Mouse (Mus musculus): Measurements from ENCODE around the gene Tssk6. TPM values are rescaled to one million over a fixed set of nuclear protein-coding genes. Genes with fewer than 3 reads are reported as not detected.

The Tssk6 gene
- 4.6 and 4.7 TPM in 2 replicates for polyA plus RNA-seq (2014; fragmentation: Nextera tagmentation; extraction: Ambion mirVana)

GRCm38 (mm10) chr8:69902163-69903062 is at the start of gene Tssk6, which contains the start of the genes Ndufa13 and Yjefn3:
Tssk6 (plus strand) TSS chr8:69902184.
Ndufa13 (minus strand) TSS chr8:69902558.
Yjefn3 (minus strand) TSS chr8:69902712.
- Histone ChIP-seq H3K4me2 (replicated peaks) (peak within 1 kb of the TSS; percentile 99), H3K9me3 (ENCODE audit: control insufficient read depth, low read length) (no peaks in the 10 kb centered on the region), H3K9ac (peak within 1 kb of the TSS; percentile 77), H3K27me3 (ENCODE audit: control insufficient read depth, insufficient read depth, low read length) (no peaks in the 10 kb centered on the region), H3K4me1 (replicated peaks; ENCODE audit: control insufficient read depth, insufficient read depth, low read length) (peaks cover 25% of the 10 kb centered on the region), H3K4me3 (replicated peaks; ENCODE audit: low read length) (peak within 1 kb of the TSS; percentile 80), H3K27ac (peak within 1 kb of the TSS; percentile 93), H3K36me3 (replicated peaks; ENCODE audit: control insufficient read depth, insufficient read depth) (peaks cover 4% of the 10 kb centered on the region; the same call in 1 of the 2 replicates)
- DNase-seq (ENCODE audit: low spot score) (no peak), ATAC-seq (ENCODE audit: low FRiP score) (peak; percentile 46)
- WGBS, result 3% methylated on average over 89 of the region's 89 CpGs

- Histone ChIP-seq H3K9me3 (ENCODE audit: control insufficient read depth, low read length) (no peaks in the 10 kb centered on the region), H3K9ac (no peak overlapping the region), H3K4me3 (replicated peaks; ENCODE audit: low read length) (no peak overlapping the region), H3K36me3 (replicated peaks; ENCODE audit: control insufficient read depth, insufficient read depth) (0 out of 2 replicates have a peak, but pooled peaks cover under 1% of the 10 kb centered on the region), H3K4me2 (replicated peaks) (no peak overlapping the region), H3K27me3 (ENCODE audit: control insufficient read depth, insufficient read depth, low read length) (no peaks in the 10 kb centered on the region), H3K4me1 (replicated peaks; ENCODE audit: control insufficient read depth, insufficient read depth, low read length) (no peaks in the 10 kb centered on the region), H3K27ac (no peak overlapping the region)
- ATAC-seq (ENCODE audit: low FRiP score), result no peak
- DNase-seq (ENCODE audit: low spot score), result no peak
- 94% methylated on average over 10 of the region's 10 CpGs for WGBS
Observed at GRCm38 (mm10) chr8:69853869-69854268, 48.1 kb upstream of the Tssk6 start.

- ATAC-seq (ENCODE audit: low FRiP score), result no peak
- Histone ChIP-seq H3K9ac (no peak overlapping the region), H3K27ac (no peak overlapping the region), H3K4me3 (replicated peaks; ENCODE audit: low read length) (no peak overlapping the region), H3K4me2 (replicated peaks) (no peak overlapping the region), H3K9me3 (ENCODE audit: control insufficient read depth, low read length) (no peaks in the 10 kb centered on the region), H3K27me3 (ENCODE audit: control insufficient read depth, insufficient read depth, low read length) (no peaks in the 10 kb centered on the region), H3K4me1 (replicated peaks; ENCODE audit: control insufficient read depth, insufficient read depth, low read length) (no peaks in the 10 kb centered on the region), H3K36me3 (replicated peaks; ENCODE audit: control insufficient read depth, insufficient read depth) (peaks cover 33% of the 10 kb centered on the region; the same call in 1 of the 2 replicates)
- DNase-seq (ENCODE audit: low spot score), result no peak
- WGBS, result 58% methylated on average over 4 of the region's 4 CpGs
Observed at GRCm38 (mm10) chr8:69860807-69861206, 41.2 kb upstream of the Tssk6 start.

GRCm38 (mm10) chr8:69861251-69861650 is 40.7 kb upstream of the Tssk6 start:
- no peak overlapping the region for H3K27ac ChIP-seq
- H3K4me2 ChIP-seq (replicated peaks), result no peak overlapping the region
- WGBS, result 74% methylated on average over 2 of the region's 2 CpGs
- no peak overlapping the region for H3K4me3 ChIP-seq (replicated peaks; ENCODE audit: low read length)
- no peaks in the 10 kb centered on the region for H3K27me3 ChIP-seq (ENCODE audit: control insufficient read depth, insufficient read depth, low read length)
- no peak for DNase-seq (ENCODE audit: low spot score)
- no peak for ATAC-seq (ENCODE audit: low FRiP score)
- no peaks in the 10 kb centered on the region for H3K4me1 ChIP-seq (replicated peaks; ENCODE audit: control insufficient read depth, insufficient read depth, low read length)
- peaks cover 33% of the 10 kb centered on the region; the same call in 1 of the 2 replicates for H3K36me3 ChIP-seq (replicated peaks; ENCODE audit: control insufficient read depth, insufficient read depth)
- H3K9me3 ChIP-seq (ENCODE audit: control insufficient read depth, low read length), result no peaks in the 10 kb centered on the region
- no peak overlapping the region for H3K9ac ChIP-seq

GRCm38 (mm10) chr8:69863387-69864020 is 38.5 kb upstream of the Tssk6 start:
- Histone ChIP-seq H3K4me1 (replicated peaks; ENCODE audit: control insufficient read depth, insufficient read depth, low read length) (no peaks in the 10 kb centered on the region), H3K4me2 (replicated peaks) (no peak overlapping the region), H3K27me3 (ENCODE audit: control insufficient read depth, insufficient read depth, low read length) (no peaks in the 10 kb centered on the region), H3K36me3 (replicated peaks; ENCODE audit: control insufficient read depth, insufficient read depth) (peaks cover 33% of the 10 kb centered on the region; the same call in 1 of the 2 replicates), H3K4me3 (replicated peaks; ENCODE audit: low read length) (no peak overlapping the region), H3K27ac (no peak overlapping the region), H3K9me3 (ENCODE audit: control insufficient read depth, low read length) (no peaks in the 10 kb centered on the region), H3K9ac (no peak overlapping the region)
- no peak for ATAC-seq (ENCODE audit: low FRiP score)
- 91% methylated on average over 5 of the region's 5 CpGs for WGBS
- no peak for DNase-seq (ENCODE audit: low spot score)

GRCm38 (mm10) chr8:69864180-69864579 is 37.8 kb upstream of the Tssk6 start:
- no peak overlapping the region for H3K4me2 ChIP-seq (replicated peaks)

GRCm38 (mm10) chr8:69867696-69868326 is 34.2 kb upstream of the Tssk6 start:
- peaks cover 26% of the 10 kb centered on the region for H3K36me3 ChIP-seq (replicated peaks; ENCODE audit: control insufficient read depth, insufficient read depth)
- ATAC-seq (ENCODE audit: low FRiP score) (no peak), DNase-seq (ENCODE audit: low spot score) (no peak)
- no peak overlapping the region for H3K9ac ChIP-seq
- H3K4me1 ChIP-seq (replicated peaks; ENCODE audit: control insufficient read depth, insufficient read depth, low read length), result no peaks in the 10 kb centered on the region
- no peaks in the 10 kb centered on the region for H3K27me3 ChIP-seq (ENCODE audit: control insufficient read depth, insufficient read depth, low read length)
- no peaks in the 10 kb centered on the region for H3K9me3 ChIP-seq (ENCODE audit: control insufficient read depth, low read length)
- H3K4me3 ChIP-seq (replicated peaks; ENCODE audit: low read length), result no peak overlapping the region
- H3K4me2 ChIP-seq (replicated peaks), result no peak overlapping the region
- no peak overlapping the region for H3K27ac ChIP-seq
- 81% methylated on average over 5 of the region's 5 CpGs for WGBS

More at GRCm38 (mm10) chr8:69864180-69864579, 37.8 kb upstream of the Tssk6 start:
- no peaks in the 10 kb centered on the region for H3K9me3 ChIP-seq (ENCODE audit: control insufficient read depth, low read length)
- DNase-seq (ENCODE audit: low spot score), result no peak
- H3K9ac ChIP-seq, result no peak overlapping the region
- H3K36me3 ChIP-seq (replicated peaks; ENCODE audit: control insufficient read depth, insufficient read depth), result peaks cover 29% of the 10 kb centered on the region; the same call in 1 of the 2 replicates
- H3K27ac ChIP-seq, result no peak overlapping the region
- 79% methylated on average over 5 of the region's 5 CpGs for WGBS
- no peaks in the 10 kb centered on the region for H3K4me1 ChIP-seq (replicated peaks; ENCODE audit: control insufficient read depth, insufficient read depth, low read length)
- H3K27me3 ChIP-seq (ENCODE audit: control insufficient read depth, insufficient read depth, low read length), result no peaks in the 10 kb centered on the region
- H3K4me3 ChIP-seq (replicated peaks; ENCODE audit: low read length), result no peak overlapping the region
- no peak for ATAC-seq (ENCODE audit: low FRiP score)

- no peaks in the 10 kb centered on the region for H3K27me3 ChIP-seq (ENCODE audit: control insufficient read depth, insufficient read depth, low read length)
- H3K9me3 ChIP-seq (ENCODE audit: control insufficient read depth, low read length), result no peaks in the 10 kb centered on the region
- H3K4me1 ChIP-seq (replicated peaks; ENCODE audit: control insufficient read depth, insufficient read depth, low read length), result no peaks in the 10 kb centered on the region
- DNase-seq (ENCODE audit: low spot score) (no peak), ATAC-seq (ENCODE audit: low FRiP score) (no peak)
- H3K4me2 ChIP-seq (replicated peaks), result no peak overlapping the region
- H3K4me3 ChIP-seq (replicated peaks; ENCODE audit: low read length), result no peak overlapping the region
- H3K27ac ChIP-seq, result no peak overlapping the region
- H3K36me3 ChIP-seq (replicated peaks; ENCODE audit: control insufficient read depth, insufficient read depth), result peaks cover 24% of the 10 kb centered on the region
- 85% methylated on average over 11 of the region's 11 CpGs for WGBS
- no peak overlapping the region for H3K9ac ChIP-seq
Observed at GRCm38 (mm10) chr8:69870003-69870765, 31.8 kb upstream of the Tssk6 start.

Data from hindbrain, embryonic 14.5 days (tissue).